ENCODE assay signal across 12 mouse cellular contexts in genomic region chr5:122481844-122482243, GRCm38 (mm10). TPM values are rescaled to one million over a fixed set of nuclear protein-coding genes. Genes with fewer than 3 reads are reported as not detected.
DNase-seq lines count a peak whose midpoint lies in the region; TF ChIP-seq lines count a peak whose summit lies in the region.
"Had no signal": no experiment of that assay in that cellular context is flagged by ENCODE, and none has a peak within 500 bp of the region (broad histone marks: within the 10 kb centered on the region; RNA-seq: fewer than 3 reads in every experiment).

No protein-coding gene starts in this region.

- H3K27ac ChIP-seq in gastrocnemius, adult 2 months: peak overlapping the region; percentile 48
- H3K27ac ChIP-seq: limb, embryonic 12.5 days had no signal

- intact Hi-C loops in gastrocnemius, adult 2 months (cut with DNase I): no loop called here
- intact Hi-C loops in gastrocnemius, postnatal 36 days (cut with DNase I): no loop called here

- DNase-seq in gastrocnemius, adult 2 months: peak; percentile 45
- DNase-seq in gastrocnemius, postnatal 36 days: no peak
- peak; percentile 49 for DNase-seq in Muller cell, postnatal 12 days (ENCODE audit: inconsistent ontology term)
- DNase-seq in heart, adult 8-10 months (ENCODE audit: low spot score): peak; percentile 64
- DNase-seq in kidney, postnatal 36 days: peak; percentile 69 to 78
- DNase-seq in spleen, postnatal 4 days (ENCODE audit: low spot score in 2 of 2): no peak
- DNase-seq in ovary, postnatal 10 days (ENCODE audit: low spot score): no peak
- DNase-seq in cerebellum, adult 8-10 months: no peak
- DNase-seq: gastrocnemius, postnatal 14 days; spleen, adult 18-20 months; thymus, adult 18-20 months had no signal

- H3K4me3 ChIP-seq in gastrocnemius, adult 2 months: no peak overlapping the region
- H3K4me3 ChIP-seq: limb, embryonic 12.5 days had no signal

- TF ChIP-seq CTCF in gastrocnemius, adult 2 months (IDR thresholded peaks at IDR 0.05): no peak

RNA-seq across cellular contexts. Expression of gene Atp2a2, which starts 20.2 kb away (rescaled TPM):
- total RNA-seq in gastrocnemius, adult 2 months (2021): 100 to 1,000 TPM; 387 to 963 TPM
- total RNA-seq in gastrocnemius, postnatal 36 days (2021): 100 to 1,000 TPM; 175 to 549 TPM
- over 10,000 TPM; 11,934 to 13,904 (median 12,774) TPM for total RNA-seq in heart, adult 8-10 months (2022)

Comparison
In these comparisons a context has a peak if more than half of its experiments do, and no peak if none do; other contexts are left out.
1. DNase-seq: peak in gastrocnemius, adult 2 months (single experiment), Muller cell, postnatal 12 days (single experiment), heart, adult 8-10 months (single experiment) and kidney, postnatal 36 days (2 of 2); none in gastrocnemius, postnatal 36 days (0 of 2), spleen, postnatal 4 days (0 of 2), ovary, postnatal 10 days (single experiment) and cerebellum, adult 8-10 months (single experiment).
2. RNA of gene Atp2a2, which starts 20.2 kb away (total RNA-seq): 11,934 to 13,904 TPM in heart, adult 8-10 months; 387 to 963 TPM in gastrocnemius, adult 2 months and 175 to 549 TPM in gastrocnemius, postnatal 36 days; every median in the first group is over 10 times any median in the second.